Mouse (Mus musculus): Measurements from ENCODE around the gene Il6ra. TPM values are rescaled to one million over a fixed set of nuclear protein-coding genes. Genes with fewer than 3 reads are reported as not detected.
"Not testable (repeated sequence)": the region's sequence is repeated elsewhere in the genome, so short reads cannot be mapped to it uniquely, and the experiment has no call there.

Gene Il6ra
- polyA plus RNA-seq, 1 experiment from 2014 or later, result 0.84 TPM

DNA sequence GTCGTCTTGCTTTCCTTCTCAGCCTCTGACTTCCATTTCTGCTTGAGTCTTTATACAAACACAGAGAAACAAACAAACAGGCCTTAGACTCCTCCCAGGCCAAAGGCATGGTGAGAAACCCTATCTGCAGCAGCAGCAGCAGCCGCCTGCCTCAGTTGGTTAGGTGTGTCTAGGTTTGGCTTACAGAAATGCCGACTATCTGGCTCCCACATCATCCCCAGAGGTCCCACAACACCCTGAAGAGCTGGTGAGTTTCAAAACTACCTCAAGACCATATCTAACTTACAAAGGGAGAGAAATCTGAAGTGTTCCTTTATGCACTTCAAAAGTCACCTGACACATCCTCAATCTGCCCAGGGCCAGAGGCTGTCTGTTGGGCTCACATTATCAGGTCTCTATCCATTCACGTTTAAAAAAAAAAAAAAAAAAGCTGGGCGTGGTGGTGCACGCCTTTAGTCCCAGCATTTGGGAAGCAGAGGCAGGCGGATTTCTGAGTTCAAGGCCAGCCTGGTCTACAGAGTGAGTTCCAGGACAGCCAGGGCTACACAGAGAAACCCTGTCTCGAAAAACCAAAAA is 41.6 kb downstream of the Il6ra start:
- H3K4me3 ChIP-seq (ENCODE audit: low read length), result no peak overlapping the region
- H3K36me3 ChIP-seq (ENCODE audit: insufficient read depth, low read length), result no peaks in the 10 kb centered on the region
- H3K27ac ChIP-seq (ENCODE audit: low read length), result no peak overlapping the region
- no peak for ATAC-seq (ENCODE audit: low FRiP score, low TSS enrichment)
- no peaks in the 10 kb centered on the region for H3K27me3 ChIP-seq (ENCODE audit: insufficient read depth, low read length)
- H3K4me1 ChIP-seq (ENCODE audit: insufficient read depth, low read length), result peaks cover 28% of the 10 kb centered on the region
- H3K9me3 ChIP-seq (ENCODE audit: low read length), result peaks cover 4% of the 10 kb centered on the region
- H3K4me2 ChIP-seq (replicated peaks; ENCODE audit: low read depth, low read length), result no peak overlapping the region
- 68% methylated on average over 8 of the region's 8 CpGs for WGBS
- H3K9ac ChIP-seq (replicated peaks; ENCODE audit: low read length), result no peak overlapping the region

DNA sequence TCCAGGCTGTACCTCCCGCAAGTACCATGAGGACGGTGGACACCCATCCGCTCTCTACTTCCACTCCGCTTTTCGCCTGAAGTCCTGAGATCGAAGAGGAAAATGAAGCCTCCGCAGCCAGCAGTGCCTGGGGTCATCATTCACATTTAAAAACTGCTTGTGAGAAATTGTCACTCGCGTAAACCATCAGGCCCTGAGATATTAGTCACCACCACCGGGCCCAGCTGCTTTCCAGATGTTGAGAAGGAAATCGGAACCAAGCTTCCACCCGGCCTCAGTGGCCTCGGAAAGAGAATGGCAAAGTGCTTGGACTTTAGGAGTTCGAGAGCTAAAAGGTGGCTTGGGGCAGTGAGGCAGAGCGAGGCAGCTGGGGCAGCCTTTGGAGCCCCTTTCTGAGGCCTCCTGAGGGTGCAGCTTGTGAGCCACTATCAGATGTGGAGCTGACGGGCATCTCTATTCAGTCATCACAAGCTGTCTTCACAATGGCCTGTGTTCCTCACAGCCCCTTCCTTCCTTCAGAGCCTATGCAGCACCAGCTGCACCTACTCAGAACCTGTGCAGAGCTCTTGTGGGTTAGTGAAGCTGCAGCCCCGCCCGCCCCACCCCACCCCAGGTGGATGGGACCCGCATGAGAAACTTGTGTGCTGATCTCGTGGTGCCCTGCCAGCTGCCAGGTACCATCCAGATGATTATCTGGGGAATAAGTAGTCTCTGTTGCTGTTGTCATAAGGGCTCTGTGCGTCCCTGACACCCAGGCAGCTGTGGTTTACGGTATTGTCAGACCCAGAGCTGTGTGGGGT is 42.3 kb downstream of the Il6ra start:
- Histone ChIP-seq H3K36me3 (ENCODE audit: insufficient read depth, low read length) (no peaks in the 10 kb centered on the region), H3K4me3 (ENCODE audit: low read length) (no peak overlapping the region), H3K9ac (replicated peaks; ENCODE audit: low read length) (no peak overlapping the region), H3K27me3 (ENCODE audit: insufficient read depth, low read length) (no peaks in the 10 kb centered on the region), H3K4me2 (replicated peaks; ENCODE audit: low read depth, low read length) (no peak overlapping the region), H3K9me3 (ENCODE audit: low read length) (peaks cover 4% of the 10 kb centered on the region), H3K4me1 (ENCODE audit: insufficient read depth, low read length) (peaks cover 28% of the 10 kb centered on the region), H3K27ac (ENCODE audit: low read length) (no peak overlapping the region)
- ATAC-seq (ENCODE audit: low FRiP score, low TSS enrichment), result no peak
- 67% methylated on average over 22 of the region's 22 CpGs for WGBS

DNA sequence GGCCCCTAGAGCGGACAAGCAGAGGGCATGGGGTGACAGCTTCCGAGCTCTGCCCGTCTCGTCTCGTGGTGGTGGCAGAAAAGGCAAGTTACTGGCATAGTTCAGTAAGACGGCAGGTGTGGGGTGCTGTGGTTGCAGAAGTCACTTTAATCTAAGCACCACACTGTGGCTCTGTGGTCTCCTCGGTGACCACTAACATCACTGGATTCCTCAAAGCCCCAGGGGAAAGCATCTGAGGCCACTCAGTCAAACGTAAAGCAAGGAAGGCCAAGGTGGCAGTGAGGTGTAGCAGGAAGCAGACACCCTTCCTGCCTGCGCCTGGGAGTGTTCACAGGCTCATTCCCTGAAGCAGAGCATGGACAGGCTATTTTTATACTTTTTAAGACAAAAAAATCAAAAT is 43.4 kb downstream of the Il6ra start:
- H3K9me3 ChIP-seq (ENCODE audit: low read length), result peaks cover 4% of the 10 kb centered on the region
- no peaks in the 10 kb centered on the region for H3K36me3 ChIP-seq (ENCODE audit: insufficient read depth, low read length)
- ATAC-seq (ENCODE audit: low FRiP score, low TSS enrichment), result no peak; the same call in 1 of the 2 replicates
- H3K27ac ChIP-seq (ENCODE audit: low read length), result no peak overlapping the region
- no peaks in the 10 kb centered on the region for H3K27me3 ChIP-seq (ENCODE audit: insufficient read depth, low read length)
- no peak overlapping the region for H3K9ac ChIP-seq (replicated peaks; ENCODE audit: low read length)
- H3K4me1 ChIP-seq (ENCODE audit: insufficient read depth, low read length), result peaks cover 33% of the 10 kb centered on the region
- 59% methylated on average over 9 of the region's 9 CpGs for WGBS
- no peak overlapping the region for H3K4me2 ChIP-seq (replicated peaks; ENCODE audit: low read depth, low read length)
- H3K4me3 ChIP-seq (ENCODE audit: low read length), result no peak overlapping the region

DNA sequence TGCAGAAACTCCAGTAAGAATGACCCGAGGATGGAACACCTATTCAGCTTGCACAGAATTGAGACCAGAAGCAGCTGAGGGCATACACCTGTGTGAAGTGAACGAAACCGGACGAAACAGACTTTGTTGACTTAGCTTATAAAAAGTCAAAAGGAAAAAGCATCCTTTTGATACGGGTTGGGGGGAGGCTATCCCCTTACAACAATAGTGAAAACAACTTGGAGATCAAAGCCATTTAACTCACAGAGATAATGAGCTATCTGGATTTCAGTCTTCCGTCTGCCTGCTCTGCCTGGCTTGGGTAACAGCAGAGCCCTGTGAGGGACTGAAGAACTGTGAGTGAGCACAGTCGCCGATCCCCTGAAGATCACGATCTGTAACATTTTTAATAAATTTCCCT is 44.0 kb downstream of the Il6ra start:
- Histone ChIP-seq H3K9ac (replicated peaks; ENCODE audit: low read length) (no peak overlapping the region), H3K4me1 (ENCODE audit: insufficient read depth, low read length) (peaks cover 33% of the 10 kb centered on the region), H3K4me2 (replicated peaks; ENCODE audit: low read depth, low read length) (no peak overlapping the region), H3K9me3 (ENCODE audit: low read length) (peaks cover 4% of the 10 kb centered on the region), H3K27me3 (ENCODE audit: insufficient read depth, low read length) (no peaks in the 10 kb centered on the region), H3K27ac (ENCODE audit: low read length) (no peak overlapping the region), H3K4me3 (ENCODE audit: low read length) (no peak overlapping the region), H3K36me3 (ENCODE audit: insufficient read depth, low read length) (no peaks in the 10 kb centered on the region)
- 47% methylated on average over 9 of the region's 9 CpGs for WGBS
- ATAC-seq (ENCODE audit: low FRiP score, low TSS enrichment), result no peak

DNA sequence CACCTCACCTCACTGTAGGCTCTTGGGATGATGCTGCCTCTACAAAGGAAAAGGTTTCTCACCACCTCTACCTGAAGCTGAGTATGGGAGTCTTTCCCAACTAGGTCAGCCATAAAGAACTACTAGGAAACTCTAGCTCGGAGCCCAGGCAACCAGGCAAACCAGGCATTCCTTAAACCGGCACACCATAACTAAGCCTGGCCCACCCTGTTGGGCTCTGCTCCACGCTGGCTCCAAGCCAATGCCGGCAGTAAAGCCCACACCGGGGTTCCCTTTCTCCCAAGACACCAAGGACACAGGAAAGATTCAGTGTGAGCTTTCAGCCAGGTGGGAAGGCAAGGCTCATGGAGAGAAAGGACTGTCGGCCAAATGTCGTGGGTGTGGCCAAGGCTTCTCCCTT is 44.6 kb downstream of the Il6ra start:
- Histone ChIP-seq H3K4me2 (replicated peaks; ENCODE audit: low read depth, low read length) (peak overlapping the region; percentile 17; the same call in 1 of the 2 replicates), H3K9ac (replicated peaks; ENCODE audit: low read length) (no peak overlapping the region), H3K27me3 (ENCODE audit: insufficient read depth, low read length) (no peaks in the 10 kb centered on the region), H3K4me1 (ENCODE audit: insufficient read depth, low read length) (peaks cover 39% of the 10 kb centered on the region), H3K36me3 (ENCODE audit: insufficient read depth, low read length) (no peaks in the 10 kb centered on the region), H3K9me3 (ENCODE audit: low read length) (peaks cover 4% of the 10 kb centered on the region), H3K27ac (ENCODE audit: low read length) (no peak overlapping the region; the same call in 1 of the 2 replicates), H3K4me3 (ENCODE audit: low read length) (no peak overlapping the region)
- no peak; the same call in 1 of the 2 replicates for ATAC-seq (ENCODE audit: low FRiP score, low TSS enrichment)
- 13% methylated on average over 7 of the region's 7 CpGs for WGBS

DNA sequence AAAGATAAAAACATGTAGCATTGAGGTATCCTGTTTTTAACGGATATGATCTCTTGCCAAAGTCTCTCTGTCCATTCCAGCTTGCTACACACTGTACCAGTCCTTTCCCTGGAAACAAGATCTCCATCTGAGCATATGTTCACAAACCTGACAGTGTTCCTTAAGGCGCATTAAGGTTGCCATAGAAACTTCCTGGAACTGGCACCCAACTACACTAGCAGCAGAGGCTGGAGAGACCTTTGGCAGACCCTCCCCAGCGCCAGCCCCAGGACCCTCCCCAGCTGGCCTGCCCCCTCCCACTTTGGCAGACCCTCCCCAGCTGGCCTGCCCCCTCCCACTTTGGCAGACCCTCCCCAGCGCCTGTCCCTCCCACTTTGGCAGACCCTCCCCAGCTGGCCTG is 45.3 kb downstream of the Il6ra start:
- 63% methylated on average over 4 of the region's 4 CpGs for WGBS
- Histone ChIP-seq H3K4me2 (replicated peaks; ENCODE audit: low read depth, low read length) (no peak overlapping the region), H3K27ac (ENCODE audit: low read length) (no peak overlapping the region), H3K4me3 (ENCODE audit: low read length) (no peak overlapping the region), H3K9me3 (ENCODE audit: low read length) (no peaks in the 10 kb centered on the region), H3K4me1 (ENCODE audit: insufficient read depth, low read length) (peaks cover 38% of the 10 kb centered on the region), H3K36me3 (ENCODE audit: insufficient read depth, low read length) (no peaks in the 10 kb centered on the region), H3K27me3 (ENCODE audit: insufficient read depth, low read length) (no peaks in the 10 kb centered on the region), H3K9ac (replicated peaks; ENCODE audit: low read length) (no peak overlapping the region)
- no peak for ATAC-seq (ENCODE audit: low FRiP score, low TSS enrichment)

DNA sequence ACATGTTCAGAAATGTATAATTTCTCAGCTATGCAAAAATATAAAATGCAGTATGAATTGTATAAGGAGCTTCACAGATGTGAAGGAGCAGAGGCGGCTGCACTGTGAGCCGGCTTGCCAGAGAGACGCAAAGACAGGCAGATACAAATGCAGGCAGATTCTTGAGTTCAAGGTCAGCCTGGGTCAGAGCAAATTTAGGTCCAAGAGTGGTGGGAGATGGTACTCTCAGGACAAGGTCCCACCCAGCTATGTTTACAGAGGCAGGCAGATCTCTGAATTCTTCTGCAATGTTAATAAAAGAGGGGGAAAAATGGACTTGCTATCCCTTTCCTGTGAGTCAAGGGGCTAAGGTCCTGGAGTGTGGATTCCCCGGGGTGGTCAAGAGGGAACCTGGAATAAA is 47.2 kb downstream of the Il6ra start:
- Histone ChIP-seq H3K9me3 (ENCODE audit: low read length) (no peaks in the 10 kb centered on the region), H3K4me1 (ENCODE audit: insufficient read depth, low read length) (peaks cover 33% of the 10 kb centered on the region), H3K36me3 (ENCODE audit: insufficient read depth, low read length) (no peaks in the 10 kb centered on the region), H3K4me2 (replicated peaks; ENCODE audit: low read depth, low read length) (no peak overlapping the region), H3K4me3 (ENCODE audit: low read length) (no peak overlapping the region), H3K27me3 (ENCODE audit: insufficient read depth, low read length) (no peaks in the 10 kb centered on the region), H3K27ac (ENCODE audit: low read length) (no peak overlapping the region), H3K9ac (replicated peaks; ENCODE audit: low read length) (no peak overlapping the region)
- 84% methylated on average over 4 of the region's 4 CpGs for WGBS
- ATAC-seq (ENCODE audit: low FRiP score, low TSS enrichment), result no peak

DNA sequence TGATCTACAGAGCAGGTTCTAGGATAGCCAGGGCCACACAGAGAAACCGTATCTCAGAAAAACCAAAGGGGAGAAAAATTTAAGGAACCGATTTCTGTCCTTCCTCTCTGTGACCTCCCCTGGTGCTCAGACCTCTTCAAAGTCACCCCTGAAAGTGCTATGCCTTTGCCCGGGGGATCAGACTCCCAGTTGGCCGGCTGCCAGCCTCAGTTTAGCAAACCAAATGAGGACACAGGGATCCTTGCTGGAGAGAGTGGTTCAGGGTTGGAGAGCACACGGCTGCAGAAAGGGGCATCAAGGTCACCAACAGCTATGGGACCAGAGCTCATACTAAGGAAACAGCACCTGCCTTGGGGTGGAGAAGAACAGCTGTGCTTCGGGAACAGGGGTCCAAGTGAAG is 48.0 kb downstream of the Il6ra start:
- 61% methylated on average over 6 of the region's 6 CpGs for WGBS
- Histone ChIP-seq H3K36me3 (ENCODE audit: insufficient read depth, low read length) (no peaks in the 10 kb centered on the region), H3K9me3 (ENCODE audit: low read length) (no peaks in the 10 kb centered on the region), H3K27ac (ENCODE audit: low read length) (no peak overlapping the region), H3K9ac (replicated peaks; ENCODE audit: low read length) (no peak overlapping the region), H3K4me3 (ENCODE audit: low read length) (no peak overlapping the region), H3K27me3 (ENCODE audit: insufficient read depth, low read length) (no peaks in the 10 kb centered on the region), H3K4me1 (ENCODE audit: insufficient read depth, low read length) (peaks cover 30% of the 10 kb centered on the region), H3K4me2 (replicated peaks; ENCODE audit: low read depth, low read length) (no peak overlapping the region)
- ATAC-seq (ENCODE audit: low FRiP score, low TSS enrichment), result no peak

DNA sequence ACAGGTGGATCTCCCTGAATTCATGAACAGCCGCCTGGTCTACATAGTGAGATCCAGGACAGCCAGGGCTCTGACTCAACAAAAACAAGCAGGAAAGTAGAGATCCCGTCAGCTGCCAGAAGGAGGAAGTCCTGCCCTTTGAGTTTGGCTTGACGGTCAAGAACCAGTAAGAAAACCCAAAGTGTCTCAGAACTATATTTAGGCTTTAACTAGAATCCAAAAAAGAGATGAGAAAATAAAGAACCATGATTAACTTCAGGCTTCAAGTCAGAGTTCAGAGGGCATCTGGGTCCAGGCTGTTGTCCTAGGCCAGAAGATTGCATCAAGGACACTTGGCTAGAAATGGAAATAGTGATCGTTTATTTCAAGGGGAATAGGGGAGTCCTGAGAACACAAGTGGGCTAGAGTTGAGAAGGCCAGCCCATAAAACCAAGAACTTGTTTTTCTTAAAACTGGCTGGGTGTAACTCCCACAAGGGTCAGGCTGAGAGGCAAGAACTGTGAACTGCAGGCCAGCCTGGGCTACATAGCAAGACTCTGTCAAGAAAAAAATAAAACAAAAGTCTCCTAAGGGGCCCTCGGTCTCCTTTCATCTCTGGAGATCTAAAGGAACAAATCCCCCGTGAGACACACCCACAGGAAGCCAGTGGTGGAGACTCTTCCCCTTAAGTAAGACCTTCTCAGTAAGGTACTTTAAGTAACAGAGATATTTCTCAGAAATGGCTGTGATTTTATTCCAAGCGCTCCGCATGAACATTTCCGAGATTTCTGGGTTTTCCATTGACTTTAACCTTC is 49.1 kb downstream of the Il6ra start:
- no peak overlapping the region for H3K4me2 ChIP-seq (replicated peaks; ENCODE audit: low read depth, low read length)
- no peaks in the 10 kb centered on the region for H3K27me3 ChIP-seq (ENCODE audit: insufficient read depth, low read length)
- H3K27ac ChIP-seq (ENCODE audit: low read length), result no peak overlapping the region
- no peak for ATAC-seq (ENCODE audit: low FRiP score, low TSS enrichment)
- 62% methylated on average over 9 of the region's 9 CpGs for WGBS
- no peaks in the 10 kb centered on the region for H3K36me3 ChIP-seq (ENCODE audit: insufficient read depth, low read length)
- no peaks in the 10 kb centered on the region for H3K9me3 ChIP-seq (ENCODE audit: low read length)
- peaks cover 27% of the 10 kb centered on the region for H3K4me1 ChIP-seq (ENCODE audit: insufficient read depth, low read length)
- no peak overlapping the region for H3K4me3 ChIP-seq (ENCODE audit: low read length)
- H3K9ac ChIP-seq (replicated peaks; ENCODE audit: low read length), result no peak overlapping the region

DNA sequence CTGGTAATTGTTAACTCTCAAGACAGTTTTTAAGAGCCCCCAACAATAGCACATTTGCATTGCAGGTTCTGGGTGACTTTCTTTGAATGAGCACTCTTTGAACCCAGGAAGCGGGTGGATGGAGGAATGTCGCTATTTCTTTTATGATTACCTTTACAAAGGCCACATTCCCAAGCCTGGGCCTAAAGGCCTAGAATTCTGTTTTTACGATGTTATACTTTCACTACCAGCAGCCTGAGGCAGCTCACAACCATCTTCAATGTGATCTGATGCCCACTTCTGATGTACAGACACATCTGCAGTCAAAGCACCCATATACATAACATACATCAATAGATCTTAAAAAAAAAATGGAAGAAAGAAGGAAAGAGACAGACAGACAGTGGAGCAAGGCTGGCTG is 49.7 kb downstream of the Il6ra start:
- H3K27ac ChIP-seq (ENCODE audit: low read length); H3K9ac ChIP-seq (replicated peaks; ENCODE audit: low read length); H3K4me2 ChIP-seq (replicated peaks; ENCODE audit: low read depth, low read length); H3K36me3 ChIP-seq (ENCODE audit: insufficient read depth, low read length); H3K27me3 ChIP-seq (ENCODE audit: insufficient read depth, low read length); H3K4me3 ChIP-seq (ENCODE audit: low read length); H3K9me3 ChIP-seq (ENCODE audit: low read length); ATAC-seq (ENCODE audit: low FRiP score, low TSS enrichment): not testable (repeated sequence)
- peaks cover 21% of the 10 kb centered on the region for H3K4me1 ChIP-seq (ENCODE audit: insufficient read depth, low read length)
- WGBS, result 78% methylated on average over 3 of the region's 3 CpGs

All from kidney, embryonic 16.5 days (tissue).